Mouse (Mus musculus): ENCODE results near the gene Slc22a18.

DNA sequence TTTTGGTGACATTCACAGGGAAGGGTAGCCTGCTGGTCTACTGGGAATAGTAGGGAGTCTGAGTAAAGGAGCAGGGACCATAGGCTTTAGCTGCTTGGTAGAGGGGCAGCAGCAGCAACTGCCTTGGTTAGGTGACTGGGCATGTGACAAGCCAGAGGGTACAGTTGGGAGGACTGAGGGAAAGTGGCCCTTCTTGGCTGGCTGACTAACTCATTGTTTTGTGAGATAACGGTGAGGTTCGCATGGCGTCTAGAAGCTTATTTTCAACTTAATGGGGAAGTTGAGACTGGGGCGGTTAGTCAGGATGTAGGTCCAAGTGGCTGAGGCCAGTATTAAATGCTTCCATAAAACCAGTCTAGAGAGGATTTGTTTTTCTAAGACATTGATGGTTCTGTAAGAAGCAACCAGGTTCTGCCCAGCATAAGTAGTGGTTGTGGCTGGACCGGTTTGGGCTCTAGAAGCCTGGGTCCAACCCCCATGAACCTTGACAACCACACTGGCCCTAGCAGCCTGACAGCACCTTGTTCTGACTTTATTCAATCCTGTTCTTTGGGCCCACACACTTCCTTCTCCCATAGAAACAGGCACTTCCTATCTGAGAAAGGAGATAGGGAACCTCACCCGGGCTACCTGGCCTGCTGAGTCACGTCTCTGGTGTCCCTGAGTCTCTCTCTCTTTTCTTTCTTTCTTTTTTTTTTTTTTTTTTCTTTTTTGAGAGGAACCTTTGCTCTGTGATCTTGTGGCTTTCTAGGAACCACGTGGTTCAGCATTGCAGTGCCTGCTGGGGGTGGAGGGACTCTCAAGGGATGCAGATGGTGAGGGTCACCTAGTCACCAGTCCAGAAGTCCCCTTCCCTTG is 21.8 kb downstream of the Slc22a18 start:
- no peak for TF ChIP-seq CTCF (IDR thresholded peaks at IDR 0.05; ENCODE audit: low read depth)
- no peak for TF ChIP-seq EP300 (IDR thresholded peaks at IDR 0.05; ENCODE audit: low read depth)
